Mouse (Mus musculus): Measurements from ENCODE around the gene Chic2.

- no peak for TF ChIP-seq CHD2 (IDR thresholded peaks at IDR 0.05; ENCODE audit: low read depth, low read length)
- no peak for TF ChIP-seq ZC3H11A (IDR thresholded peaks at IDR 0.05; ENCODE audit: borderline replicate concordance, low read depth, low read length)
- no peak for TF ChIP-seq HCFC1 (IDR thresholded peaks at IDR 0.05; ENCODE audit: borderline replicate concordance, insufficient read depth, low read length)
- no peak for TF ChIP-seq ZNF384 (IDR thresholded peaks at IDR 0.05; ENCODE audit: low read depth, low read length)
- TF ChIP-seq MAFK (IDR thresholded peaks at IDR 0.05; ENCODE audit: insufficient read depth, low read depth, low read length), result no peak
Observed at GRCm38 (mm10) chr5:75004755-75005154, 39.8 kb downstream of the Chic2 start.

All from ES-E14 (cell line).